Mouse (Mus musculus): Measurements from ENCODE around the gene Neurl4. TPM values are rescaled to one million over a fixed set of nuclear protein-coding genes. Genes with fewer than 3 reads are reported as not detected.
A peak's percentile ranks its signal among the peaks of the same experiment; 100 is the strongest.

The Neurl4 gene
- polyA plus RNA-seq, 1 experiment from 2014 or later = 13.3 TPM

- H3K4me1 ChIP-seq = peaks cover 42% of the 10 kb centered on the region
- no peak overlapping the region for H3K27ac ChIP-seq
- H3K27me3 ChIP-seq (ENCODE audit: low read depth, poor library complexity, severe bottlenecking) = peaks cover 34% of the 10 kb centered on the region
- no peaks in the 10 kb centered on the region for H3K36me3 ChIP-seq
- H3K9me3 ChIP-seq (replicated peaks) = no peaks in the 10 kb centered on the region
- WGBS = 83% methylated on average over 4 of the region's 4 CpGs
- H3K4me3 ChIP-seq = no peak overlapping the region
- no peak for DNase-seq (ENCODE audit: low spot score)
Observed at GRCm38 (mm10) chr11:69933066-69933465, 32.2 kb downstream of the Neurl4 start.

DNA sequence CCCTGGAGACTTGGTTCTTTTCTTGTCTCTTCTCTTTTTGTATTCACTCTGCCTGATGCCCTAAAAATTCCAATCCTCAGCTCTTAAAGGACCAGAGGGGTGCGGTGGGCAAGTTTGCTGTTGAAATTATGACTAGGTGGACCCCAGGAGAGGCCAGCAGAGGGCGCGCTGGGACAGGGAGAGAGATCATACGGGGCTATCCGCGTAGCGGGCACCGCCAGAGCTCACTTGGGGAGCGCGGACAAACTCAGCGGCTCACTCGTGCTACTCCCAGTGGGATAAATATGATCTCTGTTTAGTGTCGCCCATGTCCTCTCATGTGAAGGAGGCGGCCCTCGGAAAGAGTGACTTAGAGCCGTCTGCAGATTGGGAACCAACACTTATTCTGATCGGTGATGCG, 33.3 kb downstream of the Neurl4 start:
- peak; percentile 99 for DNase-seq (ENCODE audit: low spot score)
- Histone ChIP-seq H3K4me3 (peak overlapping the region; percentile 77), H3K4me1 (peaks cover 53% of the 10 kb centered on the region), H3K9me3 (replicated peaks) (no peaks in the 10 kb centered on the region), H3K36me3 (no peaks in the 10 kb centered on the region), H3K27me3 (ENCODE audit: low read depth, poor library complexity, severe bottlenecking) (peaks cover 45% of the 10 kb centered on the region), H3K27ac (peak overlapping the region; percentile 89; the same call in 1 of the 2 replicates)
- WGBS = 1% methylated on average over 18 of the region's 18 CpGs

DNA sequence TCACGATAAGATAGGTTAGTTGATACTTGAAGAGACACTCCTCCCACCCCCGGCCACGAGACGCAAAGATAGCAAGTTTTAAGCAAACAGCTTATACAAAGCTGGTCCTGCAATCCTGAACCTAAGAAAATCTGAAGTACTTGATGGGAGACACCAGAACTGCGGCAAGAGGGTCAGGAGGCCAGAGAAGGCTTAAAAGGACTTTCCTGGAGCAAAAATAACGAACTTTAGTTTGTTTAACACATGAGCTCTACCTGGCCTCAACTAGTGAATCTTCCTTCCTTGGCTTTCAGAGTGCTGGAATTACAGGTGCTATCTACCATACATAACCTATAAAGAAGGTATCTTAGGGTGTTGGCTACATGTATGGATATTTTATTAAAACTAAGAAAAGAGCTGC, 33.8 kb downstream of the Neurl4 start:
- Histone ChIP-seq H3K27me3 (ENCODE audit: low read depth, poor library complexity, severe bottlenecking) (peaks cover 50% of the 10 kb centered on the region), H3K36me3 (no peaks in the 10 kb centered on the region), H3K4me3 (peak overlapping the region; percentile 77), H3K4me1 (peaks cover 56% of the 10 kb centered on the region), H3K9me3 (replicated peaks) (no peaks in the 10 kb centered on the region), H3K27ac (peak overlapping the region; percentile 89; the same call in 1 of the 2 replicates)
- 22% methylated on average over 6 of the region's 6 CpGs for WGBS
- no peak for DNase-seq (ENCODE audit: low spot score)

DNA sequence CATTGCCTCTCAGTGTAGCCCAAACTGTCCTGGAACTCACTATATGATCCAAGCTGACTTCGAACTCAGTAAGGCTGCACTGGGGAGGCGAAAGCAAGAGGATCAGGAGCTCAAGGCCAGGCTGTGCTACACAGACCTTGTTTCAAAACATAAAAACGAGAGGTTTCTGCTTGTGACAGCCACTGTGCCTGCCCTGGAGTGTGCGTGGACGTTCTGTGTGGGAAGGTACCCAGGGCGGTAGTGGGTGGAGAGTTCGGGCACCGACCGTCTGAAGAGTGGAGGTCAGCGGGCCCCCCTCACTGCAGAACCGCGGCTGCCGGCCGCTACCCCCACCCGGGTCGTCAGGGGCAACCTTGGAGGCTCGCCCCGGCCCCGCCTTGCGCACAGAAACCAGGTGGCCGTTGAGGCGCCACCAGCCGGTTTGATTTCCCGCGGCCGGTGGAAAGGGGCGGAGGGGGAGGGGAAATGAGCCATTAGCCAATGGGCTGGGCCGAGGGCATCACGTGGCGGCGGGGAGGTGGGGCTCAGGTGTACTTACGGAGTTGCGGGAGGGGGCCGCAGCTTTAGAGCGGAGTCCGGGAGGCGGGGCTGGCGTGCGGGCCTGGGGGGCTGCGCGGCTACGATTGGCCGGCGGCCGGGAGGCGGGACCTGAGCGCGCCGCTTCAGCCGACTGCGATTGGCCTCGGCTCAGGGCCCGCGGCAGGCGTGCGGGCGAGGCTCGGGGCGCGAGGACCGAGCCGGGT, 34.4 kb downstream of the Neurl4 start, which contains the start of gene Ybx2:
Ybx2 (plus strand) TSS at position 660 of the 743 bp plus-strand sequence.
- peak within 1 kb of the TSS; percentile 77 for H3K4me3 ChIP-seq
- H3K4me1 ChIP-seq = peaks cover 61% of the 10 kb centered on the region
- 1% methylated on average over 59 of the region's 62 CpGs for WGBS
- H3K27me3 ChIP-seq (ENCODE audit: low read depth, poor library complexity, severe bottlenecking) = peaks cover 53% of the 10 kb centered on the region
- peaks cover 5% of the 10 kb centered on the region; the same call in 1 of the 2 replicates for H3K36me3 ChIP-seq
- no peaks in the 10 kb centered on the region for H3K9me3 ChIP-seq (replicated peaks)
- peak within 1 kb of the TSS; percentile 89 for H3K27ac ChIP-seq
- peak; percentile 97 for DNase-seq (ENCODE audit: low spot score)

- Histone ChIP-seq H3K4me3 (peak overlapping the region; percentile 77), H3K36me3 (peaks cover 9% of the 10 kb centered on the region; the same call in 1 of the 2 replicates), H3K27ac (peak overlapping the region; percentile 89), H3K27me3 (ENCODE audit: low read depth, poor library complexity, severe bottlenecking) (peaks cover 58% of the 10 kb centered on the region), H3K4me1 (peaks cover 61% of the 10 kb centered on the region), H3K9me3 (replicated peaks) (no peaks in the 10 kb centered on the region)
- peak; percentile 60 for DNase-seq (ENCODE audit: low spot score)
- 2% methylated on average over 30 of the region's 30 CpGs for WGBS
Observed at GRCm38 (mm10) chr11:69936156-69936555, 35.3 kb downstream of the Neurl4 start.

DNA sequence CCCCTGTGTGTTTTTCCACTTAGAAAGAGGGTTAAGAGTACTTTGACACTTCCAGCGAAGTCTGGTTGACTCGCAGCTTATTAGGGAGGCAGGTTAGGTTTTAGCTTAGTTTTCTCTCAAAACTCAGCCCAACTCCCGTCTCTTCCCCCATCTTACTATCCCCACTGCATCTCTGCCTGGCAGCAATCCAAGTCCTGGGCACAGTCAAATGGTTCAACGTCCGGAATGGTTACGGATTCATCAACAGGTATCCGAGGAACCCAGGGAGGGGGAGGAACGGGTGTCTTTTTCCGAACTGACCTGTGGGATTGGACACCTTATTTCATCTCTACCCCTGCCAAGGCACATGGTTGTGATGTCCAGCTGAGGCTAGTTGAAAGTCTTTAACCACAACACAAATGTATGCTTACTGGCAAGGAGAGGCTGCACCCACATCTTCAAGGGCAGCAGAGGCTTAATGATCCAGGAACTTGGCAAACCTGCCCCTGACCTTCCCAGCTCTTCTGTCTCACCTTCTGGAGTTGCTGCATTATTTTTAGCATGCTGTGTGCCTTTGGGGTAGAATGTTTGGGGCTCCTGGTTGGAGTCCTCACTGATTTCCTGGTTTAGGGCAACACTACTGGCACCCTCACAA, 36.0 kb downstream of the Neurl4 start:
- peak overlapping the region; percentile 15; the same call in 1 of the 2 replicates for H3K27ac ChIP-seq
- peaks cover 58% of the 10 kb centered on the region for H3K27me3 ChIP-seq (ENCODE audit: low read depth, poor library complexity, severe bottlenecking)
- DNase-seq (ENCODE audit: low spot score) = no peak
- H3K36me3 ChIP-seq = peaks cover 14% of the 10 kb centered on the region
- peak overlapping the region; percentile 77 for H3K4me3 ChIP-seq
- 48% methylated on average over 9 of the region's 9 CpGs for WGBS
- H3K4me1 ChIP-seq = peaks cover 61% of the 10 kb centered on the region
- H3K9me3 ChIP-seq (replicated peaks) = no peaks in the 10 kb centered on the region

GRCm38 (mm10) chr11:69937385-69937784, 36.5 kb downstream of the Neurl4 start:
- H3K27me3 ChIP-seq (ENCODE audit: low read depth, poor library complexity, severe bottlenecking) = peaks cover 58% of the 10 kb centered on the region
- peaks cover 61% of the 10 kb centered on the region for H3K4me1 ChIP-seq
- WGBS = 50% methylated on average over 4 of the region's 4 CpGs
- peak overlapping the region; percentile 77; the same call in 1 of the 2 replicates for H3K4me3 ChIP-seq
- peak overlapping the region; percentile 15 for H3K27ac ChIP-seq
- DNase-seq (ENCODE audit: low spot score) = no peak
- no peaks in the 10 kb centered on the region for H3K9me3 ChIP-seq (replicated peaks)
- H3K36me3 ChIP-seq = peaks cover 19% of the 10 kb centered on the region

DNA sequence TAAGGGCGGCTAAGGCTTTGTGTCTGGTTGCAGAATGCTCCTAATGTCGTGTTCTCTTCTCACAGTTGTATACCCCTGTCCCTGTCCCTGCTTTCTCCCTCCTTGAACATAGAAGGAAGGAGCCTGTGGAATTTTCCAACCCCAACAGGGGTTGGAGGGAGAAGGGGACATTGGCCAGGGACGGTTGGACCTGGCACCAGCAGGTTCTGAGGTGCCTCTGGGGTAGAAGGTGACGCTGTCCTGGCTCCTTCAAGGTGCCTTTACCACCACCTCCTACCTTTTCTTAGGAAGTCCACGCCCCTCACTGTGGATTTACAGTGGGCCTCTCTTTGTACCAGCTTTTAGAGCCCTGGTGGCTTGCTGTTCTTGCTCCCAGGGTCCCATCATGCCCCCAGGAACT, 37.0 kb downstream of the Neurl4 start:
- Histone ChIP-seq H3K4me3 (peak overlapping the region; percentile 77; the same call in 1 of the 2 replicates), H3K4me1 (peaks cover 61% of the 10 kb centered on the region), H3K27ac (peak overlapping the region; percentile 15; the same call in 1 of the 2 replicates), H3K27me3 (ENCODE audit: low read depth, poor library complexity, severe bottlenecking) (peaks cover 58% of the 10 kb centered on the region), H3K9me3 (replicated peaks) (no peaks in the 10 kb centered on the region), H3K36me3 (peaks cover 24% of the 10 kb centered on the region)
- WGBS = 71% methylated on average over 5 of the region's 5 CpGs
- no peak for DNase-seq (ENCODE audit: low spot score)

GRCm38 (mm10) chr11:69938401-69938979, 37.6 kb downstream of the Neurl4 start:
- Histone ChIP-seq H3K4me1 (peaks cover 61% of the 10 kb centered on the region), H3K27ac (no peak overlapping the region)

GRCm38 (mm10) chr11:69939181-69939580, 38.3 kb downstream of the Neurl4 start:
- Histone ChIP-seq H3K36me3 (peaks cover 37% of the 10 kb centered on the region), H3K4me1 (peaks cover 58% of the 10 kb centered on the region), H3K4me3 (no peak overlapping the region), H3K27ac (no peak overlapping the region), H3K9me3 (replicated peaks) (no peaks in the 10 kb centered on the region), H3K27me3 (ENCODE audit: low read depth, poor library complexity, severe bottlenecking) (peaks cover 58% of the 10 kb centered on the region)
- WGBS = 71% methylated on average over 5 of the region's 5 CpGs
- DNase-seq (ENCODE audit: low spot score) = no peak

More at GRCm38 (mm10) chr11:69938401-69938979, 37.6 kb downstream of the Neurl4 start:
- H3K9me3 ChIP-seq (replicated peaks) = no peaks in the 10 kb centered on the region
- H3K4me3 ChIP-seq = 0 out of 2 replicates have a peak overlapping the region, but pooled peaks have one; percentile 6
- H3K36me3 ChIP-seq = peaks cover 30% of the 10 kb centered on the region
- DNase-seq (ENCODE audit: low spot score) = no peak
- WGBS = 25% methylated on average over 9 of the region's 9 CpGs
- peaks cover 58% of the 10 kb centered on the region for H3K27me3 ChIP-seq (ENCODE audit: low read depth, poor library complexity, severe bottlenecking)

DNA sequence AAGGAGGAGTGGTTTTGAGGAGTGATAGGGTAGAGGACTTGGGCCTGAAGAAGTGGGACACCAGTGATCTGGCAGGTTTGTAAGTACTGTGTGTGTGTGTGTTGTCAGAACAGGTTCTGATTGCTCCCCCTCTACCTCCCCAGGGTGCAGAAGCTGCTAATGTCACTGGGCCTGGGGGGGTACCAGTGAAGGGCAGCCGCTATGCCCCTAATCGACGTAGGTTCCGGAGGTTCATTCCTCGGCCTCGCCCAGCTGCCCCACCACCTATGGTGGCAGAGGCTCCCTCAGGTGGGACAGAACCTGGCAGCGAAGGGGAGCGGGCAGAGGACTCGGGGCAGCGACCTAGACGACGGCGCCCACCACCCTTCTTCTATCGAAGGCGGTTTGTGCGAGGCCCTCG, 38.9 kb downstream of the Neurl4 start:
- 93% methylated on average over 17 of the region's 17 CpGs for WGBS
- H3K4me1 ChIP-seq = peaks cover 52% of the 10 kb centered on the region
- no peaks in the 10 kb centered on the region for H3K9me3 ChIP-seq (replicated peaks)
- H3K27me3 ChIP-seq (ENCODE audit: low read depth, poor library complexity, severe bottlenecking) = peaks cover 56% of the 10 kb centered on the region
- no peak for DNase-seq (ENCODE audit: low spot score)
- no peak overlapping the region for H3K27ac ChIP-seq
- H3K4me3 ChIP-seq = no peak overlapping the region
- H3K36me3 ChIP-seq = peaks cover 43% of the 10 kb centered on the region

DNA sequence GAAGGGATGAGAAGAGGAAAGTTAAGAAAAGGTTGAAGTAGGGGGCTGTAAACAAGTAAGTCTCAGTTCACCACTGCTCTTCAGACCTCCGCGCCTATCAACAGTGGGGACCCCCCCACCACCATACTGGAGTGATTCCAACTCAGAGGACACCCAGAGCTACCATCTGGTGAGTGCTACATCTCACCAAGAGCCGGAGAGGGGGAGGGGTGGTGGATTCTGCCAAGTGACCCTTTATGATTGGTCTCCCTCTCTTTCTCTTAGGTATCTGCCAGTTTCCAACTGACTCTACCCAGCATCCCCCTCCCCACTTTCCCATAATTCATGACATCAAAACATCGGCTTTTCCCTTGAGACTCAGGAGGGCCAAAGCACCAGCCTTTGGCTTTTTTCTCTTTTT, 40.1 kb downstream of the Neurl4 start:
- Histone ChIP-seq H3K9me3 (replicated peaks) (no peaks in the 10 kb centered on the region), H3K27me3 (ENCODE audit: low read depth, poor library complexity, severe bottlenecking) (peaks cover 46% of the 10 kb centered on the region), H3K36me3 (peaks cover 55% of the 10 kb centered on the region), H3K4me1 (peaks cover 43% of the 10 kb centered on the region), H3K27ac (no peak overlapping the region), H3K4me3 (no peak overlapping the region)
- WGBS = 75% methylated on average over 4 of the region's 4 CpGs
- DNase-seq (ENCODE audit: low spot score) = no peak
